Mouse (Mus musculus): ENCODE measurements at regions not wholly inside any gene's neighbourhood (a gene's known extent, or its start where the extent isn't known, plus 50 kb on each side); places are given as distances from the start of the nearest gene placed in this dataset.

GRCm38 (mm10) chr9:83199771-83200170 lies 53.3 kb upstream of the Hmgn3 start:
- Histone ChIP-seq H3K4me3 (no peak overlapping the region), H3K36me3 (ENCODE audit: poor library complexity, severe bottlenecking) (no peaks in the 10 kb centered on the region), H3K4me2 (no peak overlapping the region), H3K27ac (no peak overlapping the region), H3K27me3 (no peaks in the 10 kb centered on the region), H3K9me3 (replicated peaks) (no peaks in the 10 kb centered on the region), H3K9ac (no peak overlapping the region), H3K4me1 (peaks cover 11% of the 10 kb centered on the region; the same call in 1 of the 2 replicates)
- ATAC-seq, result no peak
- WGBS, result 87% methylated on average over 3 of the region's 3 CpGs

DNA sequence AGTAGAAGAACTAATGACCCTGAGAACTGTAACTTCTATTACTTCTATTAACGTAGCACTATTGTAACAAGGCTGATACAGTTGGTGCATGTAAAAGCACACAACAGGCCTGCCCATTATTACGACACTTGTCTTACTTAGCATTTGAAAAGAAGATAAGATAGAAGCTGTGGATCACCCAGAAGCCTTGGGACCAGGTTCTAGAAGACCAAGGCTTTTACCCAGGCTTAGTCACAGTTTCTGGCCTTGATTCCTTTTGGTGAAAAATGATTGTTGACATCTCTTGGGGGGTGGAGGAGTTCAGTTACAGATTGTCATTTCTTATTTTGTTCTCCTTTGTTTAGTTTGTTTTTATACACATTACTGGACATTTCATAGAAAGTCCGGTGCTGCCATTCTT lies 52.7 kb upstream of the Hmgn3 start:
- peaks cover 12% of the 10 kb centered on the region; the same call in 1 of the 2 replicates for H3K4me1 ChIP-seq
- no peaks in the 10 kb centered on the region for H3K27me3 ChIP-seq
- no peak overlapping the region for H3K9ac ChIP-seq
- H3K4me2 ChIP-seq, result no peak overlapping the region
- H3K4me3 ChIP-seq, result no peak overlapping the region
- H3K27ac ChIP-seq, result no peak overlapping the region
- WGBS, result 83% methylated on average over 3 of the region's 3 CpGs
- no peak for ATAC-seq
- no peaks in the 10 kb centered on the region for H3K9me3 ChIP-seq (replicated peaks)
- no peaks in the 10 kb centered on the region for H3K36me3 ChIP-seq (ENCODE audit: poor library complexity, severe bottlenecking)

DNA sequence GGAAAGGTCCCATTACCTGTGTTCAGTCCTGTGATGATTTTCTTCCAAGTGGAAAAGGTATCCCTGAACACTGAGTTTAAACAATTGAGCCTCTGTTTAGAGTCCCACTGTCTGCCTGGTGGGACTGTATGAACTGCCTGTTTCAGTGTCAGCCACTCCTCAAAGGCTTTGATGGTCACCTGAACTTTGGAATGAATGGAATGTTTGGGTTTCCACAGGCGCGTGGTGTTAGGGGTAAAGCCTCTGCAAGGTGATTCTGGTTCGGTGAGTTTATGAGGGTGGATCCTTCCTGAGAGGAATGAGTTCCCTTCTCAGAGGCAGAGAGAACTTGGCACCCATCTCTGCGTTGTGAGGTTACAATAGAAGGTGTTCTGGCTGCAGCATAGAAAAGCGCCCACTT lies 50.5 kb upstream of the Hmgn3 start:
- peaks cover 12% of the 10 kb centered on the region; the same call in 1 of the 2 replicates for H3K4me1 ChIP-seq
- H3K4me2 ChIP-seq, result no peak overlapping the region
- H3K27me3 ChIP-seq, result no peaks in the 10 kb centered on the region
- ATAC-seq, result no peak
- WGBS, result 81% methylated on average over 5 of the region's 5 CpGs
- H3K9ac ChIP-seq, result no peak overlapping the region
- no peak overlapping the region for H3K4me3 ChIP-seq
- H3K27ac ChIP-seq, result no peak overlapping the region
- no peaks in the 10 kb centered on the region for H3K9me3 ChIP-seq (replicated peaks)
- H3K36me3 ChIP-seq (ENCODE audit: poor library complexity, severe bottlenecking), result no peaks in the 10 kb centered on the region

Measured in forebrain, embryonic 13.5 days (tissue).